Mouse (Mus musculus) hindbrain, embryonic 14.5 days (tissue): ENCODE results near the gene Psap. TPM values are rescaled to one million over a fixed set of nuclear protein-coding genes. Genes with fewer than 3 reads are reported as not detected.

Experiments
- ATAC-seq: fragments of 200-750 bp; cut with Nextera tagmentation; 2 replicates; pipeline ENCODE4 v1.8.0; 2017; ENCODE audit warnings: moderate number of reproducible peaks, mild to moderate bottlenecking, moderate TSS enrichment, moderate library complexity; ENCODE audit not compliant: low FRiP score
- DNase-seq: peaks from one replicate; pipeline ENCODE4 v3.0.0-alpha.2; 2015; ENCODE audit warnings: low spot score
- H3K27ac ChIP-seq: fragments of 300-500 bp; sonication (generic); 2 replicates; pipeline ENCODE4 v1.5.1; 2014; ENCODE audit warnings: mild to moderate bottlenecking, moderate library complexity
- H3K27me3 ChIP-seq: fragments of 300-500 bp; sonication (generic); 2 replicates; pipeline ENCODE4 v1.6.1; 2014; ENCODE audit warnings: mild to moderate bottlenecking, low read length, mixed read lengths; ENCODE audit not compliant: control insufficient read depth, insufficient read depth
- H3K36me3 ChIP-seq: fragments of 300-500 bp; sonication (generic); replicated peaks from 2 replicates; pipeline ENCODE4 v1.6.1; 2014; ENCODE audit not compliant: control insufficient read depth, insufficient read depth
- H3K4me1 ChIP-seq: fragments of 300-500 bp; sonication (generic); replicated peaks from 2 replicates; pipeline ENCODE4 v1.6.1; 2014; ENCODE audit warnings: antibody characterized with exemption, low read length, mixed read lengths; ENCODE audit not compliant: control insufficient read depth, insufficient read depth
- H3K4me2 ChIP-seq: fragments of 300-500 bp; sonication (generic); replicated peaks from 2 replicates; pipeline ENCODE4 v1.6.1; 2014; ENCODE audit warnings: mild to moderate bottlenecking, moderate library complexity
- H3K4me3 ChIP-seq: fragments of 300-500 bp; sonication (generic); replicated peaks from 2 replicates; pipeline ENCODE4 v1.5.1; 2014; ENCODE audit warnings: mild to moderate bottlenecking, low read length
- H3K9ac ChIP-seq: fragments of 300-500 bp; sonication (generic); 2 replicates; pipeline ENCODE4 v1.6.1; 2014
- H3K9me3 ChIP-seq: fragments of 300-500 bp; sonication (generic); 2 replicates; pipeline ENCODE4 v1.6.1; 2016; ENCODE audit warnings: low read length; ENCODE audit not compliant: control insufficient read depth
- WGBS: fragments of 180-500 bp; shearing (Covaris S2); extraction: QIAGEN DNeasy Blood & Tissue Kit; methylation state at CpG from one replicate; pipeline ENCODE4 v1.1.7; 2014; 5-methylcytosine and 5-hydroxymethylcytosine counted together
- polyA plus RNA-seq: library from polyadenylated mRNA; unstranded; fragments of >200 nt; fragmentation: Nextera tagmentation; extraction: Ambion mirVana; gene quantifications from 2 replicates; pipeline ENCODE4 v1.2.1, GENCODE M21; 2014

Psap gene
- polyA plus RNA-seq, 1 experiment from 2014 or later: 147 TPM

DNA sequence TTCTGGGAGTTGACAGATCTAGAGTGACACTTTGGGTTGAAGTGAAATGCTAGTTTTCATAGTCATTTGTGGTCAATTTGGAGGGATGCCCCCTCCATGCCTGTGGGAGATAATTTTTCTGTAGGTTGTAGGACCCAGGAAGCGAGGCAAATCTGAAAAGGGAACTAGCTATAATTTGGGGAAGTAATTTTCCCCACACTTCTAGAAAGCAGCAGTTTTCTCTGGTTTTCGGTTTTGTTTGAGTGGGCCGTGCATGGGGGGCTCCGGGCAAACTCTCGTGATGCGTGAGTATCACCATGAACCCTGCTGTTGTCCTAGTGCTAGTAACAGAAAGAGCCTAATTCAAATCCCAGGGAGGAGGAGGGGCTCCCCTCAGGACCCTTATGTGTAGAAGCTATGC, 6.8 kb downstream of the Psap start:
- 57% methylated on average over 6 of the region's 6 CpGs for whole genome bisulfite sequencing
- DNase-seq (no peak), ATAC-seq (no peak)
- Histone ChIP-seq H3K9ac (peak overlapping the region; percentile 44), H3K36me3 (no peaks in the 10 kb centered on the region), H3K9me3 (no peaks in the 10 kb centered on the region), H3K4me2 (peak overlapping the region; percentile 51), H3K4me1 (peaks cover 74% of the 10 kb centered on the region), H3K27me3 (no peaks in the 10 kb centered on the region), H3K27ac (peak overlapping the region; percentile 88), H3K4me3 (no peak overlapping the region; the same call in 1 of the 2 replicates)

DNA sequence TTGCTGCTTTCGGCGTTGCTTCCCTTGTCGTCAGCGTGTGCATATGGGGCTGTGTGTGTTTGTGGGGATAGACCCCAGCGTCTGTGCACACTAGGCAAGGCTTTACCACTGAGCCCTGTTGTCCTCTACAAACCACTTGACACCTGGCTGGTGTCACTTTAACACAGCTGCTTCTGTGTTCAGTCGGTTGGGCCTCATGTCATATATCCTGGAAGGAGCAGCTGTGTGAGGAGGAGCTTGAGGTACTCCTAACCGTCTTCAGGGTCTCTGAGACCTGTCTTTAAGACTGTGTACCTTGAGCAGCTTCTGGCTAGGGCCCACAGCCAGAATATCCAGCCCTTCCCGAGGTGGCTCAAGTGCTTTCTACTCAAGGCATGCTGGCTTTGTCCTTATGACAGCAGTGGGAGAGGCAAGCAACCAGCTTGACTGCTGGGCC, 7.3 kb downstream of the Psap start:
- peak overlapping the region; percentile 44 for H3K9ac ChIP-seq
- WGBS: 33% methylated on average over 8 of the region's 8 CpGs

DNA sequence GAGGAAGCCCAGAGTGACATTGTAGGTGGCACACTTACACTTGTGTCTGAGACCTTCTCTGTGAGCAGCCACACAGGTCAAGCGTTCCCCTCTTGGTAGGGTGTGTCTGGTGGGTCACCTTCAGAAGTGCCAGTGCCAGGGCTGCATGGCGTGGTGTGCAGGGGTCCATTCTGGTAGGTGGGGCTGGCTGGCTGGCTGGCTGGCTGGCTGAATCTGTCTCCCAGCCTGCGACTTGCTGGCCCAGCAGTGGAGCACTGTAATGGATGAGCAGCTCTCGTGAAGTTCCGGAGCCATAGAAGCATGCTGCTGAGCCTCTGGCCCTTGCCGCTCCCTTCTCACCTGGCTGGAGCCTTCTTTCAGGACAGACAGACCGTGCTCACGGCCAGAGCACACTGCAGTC, 7.8 kb downstream of the Psap start:
- H3K9me3 ChIP-seq: no peaks in the 10 kb centered on the region
- H3K9ac ChIP-seq: peak overlapping the region; percentile 44
- WGBS: 31% methylated on average over 8 of the region's 8 CpGs
- peak overlapping the region; percentile 18 for H3K4me3 ChIP-seq
- H3K4me1 ChIP-seq: peaks cover 69% of the 10 kb centered on the region
- H3K27ac ChIP-seq: peak overlapping the region; percentile 88
- H3K36me3 ChIP-seq: no peaks in the 10 kb centered on the region
- ATAC-seq (peak; percentile 49), DNase-seq (no peak)
- no peaks in the 10 kb centered on the region for H3K27me3 ChIP-seq
- peak overlapping the region; percentile 51 for H3K4me2 ChIP-seq

More for the DNA sequence above, 7.3 kb downstream of the Psap start:
- no peaks in the 10 kb centered on the region for H3K9me3 ChIP-seq
- DNase-seq: no peak
- H3K4me1 ChIP-seq: peaks cover 70% of the 10 kb centered on the region
- ATAC-seq: peak; percentile 21; the same call in 1 of the 2 replicates
- H3K27me3 ChIP-seq: no peaks in the 10 kb centered on the region
- H3K27ac ChIP-seq: peak overlapping the region; percentile 88
- H3K4me3 ChIP-seq: no peak overlapping the region; the same call in 1 of the 2 replicates
- H3K36me3 ChIP-seq: no peaks in the 10 kb centered on the region
- peak overlapping the region; percentile 51 for H3K4me2 ChIP-seq

DNA sequence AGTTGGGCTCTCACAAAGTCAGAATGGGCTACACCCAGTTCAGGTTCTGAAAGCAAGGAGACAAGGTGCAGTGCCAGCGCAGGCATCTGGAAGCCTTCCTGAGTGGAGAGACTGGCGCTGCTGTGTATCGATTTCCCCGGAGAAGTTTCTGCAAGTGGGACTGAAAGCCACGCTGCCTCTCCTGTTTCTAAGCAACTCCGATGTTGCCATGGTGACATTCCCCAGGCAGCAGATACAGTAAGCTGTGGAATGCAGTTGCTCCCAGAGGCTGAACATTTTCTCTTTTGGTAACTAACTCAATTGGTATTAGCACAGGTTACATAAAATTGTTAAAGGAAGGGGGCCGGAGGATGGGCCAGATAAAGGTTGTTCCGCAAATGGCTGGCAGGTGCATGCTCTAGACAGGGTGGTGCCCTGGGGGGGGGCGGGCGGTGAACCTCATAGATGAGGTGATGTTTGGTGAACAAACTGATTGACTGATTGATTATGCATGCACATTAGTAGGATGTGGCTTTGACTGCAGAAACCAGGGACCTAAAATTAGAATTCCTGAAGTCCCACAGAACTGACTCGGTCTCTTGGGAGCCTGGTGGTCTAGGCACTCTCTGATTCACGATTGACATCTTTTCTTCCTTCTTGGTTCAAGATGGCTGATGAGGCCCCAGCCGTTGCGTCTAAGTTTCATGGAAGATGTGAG, 8.4 kb downstream of the Psap start:
- peak; percentile 74 for ATAC-seq
- peak overlapping the region; percentile 51 for H3K4me2 ChIP-seq
- no peaks in the 10 kb centered on the region for H3K36me3 ChIP-seq
- no peaks in the 10 kb centered on the region for H3K9me3 ChIP-seq
- WGBS: 16% methylated on average over 14 of the region's 14 CpGs
- H3K4me1 ChIP-seq: peaks cover 66% of the 10 kb centered on the region
- H3K27me3 ChIP-seq: no peaks in the 10 kb centered on the region
- peak overlapping the region; percentile 18 for H3K4me3 ChIP-seq
- peak; percentile 87 for DNase-seq
- peak overlapping the region; percentile 44; the same call in 1 of the 2 replicates for H3K9ac ChIP-seq
- H3K27ac ChIP-seq: peak overlapping the region; percentile 88

DNA sequence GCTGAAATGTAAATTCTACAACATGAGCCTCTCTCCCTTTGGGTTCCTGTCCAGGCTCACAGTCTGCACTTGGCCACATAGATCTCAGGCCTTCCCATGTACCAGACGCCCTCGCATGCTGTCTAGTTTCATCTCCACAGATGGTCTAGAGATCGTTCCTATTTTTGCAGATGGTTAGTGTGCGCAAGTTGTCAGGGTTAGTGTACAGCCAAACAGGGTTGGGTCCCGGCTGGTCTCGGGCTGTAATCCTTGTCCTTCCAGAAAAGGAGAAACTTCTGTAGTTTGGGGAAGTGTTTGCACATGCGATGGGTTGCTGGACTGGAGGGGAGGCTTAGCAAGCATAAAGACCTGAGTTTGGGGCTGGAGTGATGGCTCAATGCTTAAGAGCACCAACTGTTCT, 9.1 kb downstream of the Psap start:
- Histone ChIP-seq H3K4me1 (peaks cover 59% of the 10 kb centered on the region), H3K9me3 (no peaks in the 10 kb centered on the region), H3K4me2 (peak overlapping the region; percentile 51; the same call in 1 of the 2 replicates), H3K4me3 (no peak overlapping the region), H3K27me3 (no peaks in the 10 kb centered on the region), H3K27ac (peak overlapping the region; percentile 88), H3K9ac (no peak overlapping the region), H3K36me3 (no peaks in the 10 kb centered on the region)
- ATAC-seq (no peak), DNase-seq (no peak)
- 91% methylated on average over 7 of the region's 7 CpGs for WGBS

DNA sequence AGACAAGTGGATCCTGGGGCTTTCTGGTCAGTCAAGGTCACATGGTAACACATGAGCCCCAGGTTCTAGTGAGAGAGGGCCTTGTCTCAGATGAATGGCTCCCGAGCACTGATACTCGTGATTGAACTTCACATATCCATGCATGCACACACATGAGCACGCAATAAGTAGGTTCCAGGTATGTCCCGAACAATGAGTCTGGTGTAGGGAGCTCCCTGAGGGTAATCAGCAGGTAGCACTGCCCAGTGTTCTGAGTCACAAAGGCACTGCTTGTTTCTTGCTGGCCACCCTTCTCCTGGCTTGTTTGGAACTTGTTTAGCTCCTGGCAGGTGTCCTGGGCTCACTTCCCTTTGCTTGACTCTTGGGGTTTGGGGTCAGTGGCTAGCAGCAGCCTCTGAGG, 9.7 kb downstream of the Psap start:
- peaks cover 2% of the 10 kb centered on the region; the same call in 1 of the 2 replicates for H3K36me3 ChIP-seq
- no peak overlapping the region for H3K27ac ChIP-seq
- H3K4me1 ChIP-seq: peaks cover 55% of the 10 kb centered on the region
- ATAC-seq (no peak), DNase-seq (no peak)
- no peaks in the 10 kb centered on the region for H3K27me3 ChIP-seq
- H3K9me3 ChIP-seq: no peaks in the 10 kb centered on the region
- 87% methylated on average over 4 of the region's 4 CpGs for WGBS
- no peak overlapping the region for H3K9ac ChIP-seq
- H3K4me2 ChIP-seq: no peak overlapping the region
- no peak overlapping the region for H3K4me3 ChIP-seq

DNA sequence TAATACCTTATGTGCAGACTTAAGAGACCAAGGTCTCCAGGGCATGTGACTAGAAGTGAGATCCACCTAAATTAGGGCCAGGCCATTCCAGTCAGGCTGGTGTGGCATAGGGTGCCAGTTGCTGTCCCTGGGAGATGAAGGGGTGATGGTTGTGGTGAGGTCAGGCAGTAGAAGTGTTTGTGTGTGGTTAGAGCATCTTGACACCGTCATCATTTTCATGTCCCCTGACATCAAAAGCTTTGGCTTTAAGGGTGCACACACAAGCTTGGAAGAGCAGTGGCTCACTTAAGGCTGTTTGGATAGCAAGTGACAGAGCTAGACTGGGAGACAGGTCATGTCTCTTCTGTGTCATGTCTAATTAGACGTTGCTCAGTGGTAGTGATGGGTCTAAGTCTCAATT, 10.3 kb downstream of the Psap start:
- WGBS: 87% methylated on average over 2 of the region's 2 CpGs
- no peak for ATAC-seq
- no peak for DNase-seq
- Histone ChIP-seq H3K27me3 (no peaks in the 10 kb centered on the region), H3K27ac (no peak overlapping the region), H3K4me2 (no peak overlapping the region), H3K4me1 (peaks cover 49% of the 10 kb centered on the region), H3K9ac (no peak overlapping the region), H3K36me3 (peaks cover 7% of the 10 kb centered on the region), H3K9me3 (no peaks in the 10 kb centered on the region), H3K4me3 (no peak overlapping the region)

DNA sequence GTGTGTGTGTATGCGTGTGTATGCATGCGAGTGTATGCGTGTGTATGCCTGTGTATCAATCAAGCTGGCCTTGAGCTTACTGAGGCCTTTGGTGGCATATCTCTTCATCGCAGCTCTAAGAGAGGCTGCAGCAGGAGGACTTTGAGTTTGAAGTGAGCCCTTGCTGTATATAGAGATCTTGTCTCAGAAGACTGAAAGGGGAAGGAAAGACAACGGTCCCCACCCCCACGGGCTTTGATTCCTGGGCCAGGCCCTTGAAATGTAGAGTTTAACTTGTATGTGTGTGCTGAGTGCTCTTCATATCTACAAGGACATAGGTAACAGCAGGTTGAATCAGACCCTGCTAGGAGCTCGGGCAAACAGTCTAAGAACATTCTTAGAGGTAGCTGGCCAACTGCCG, 11.8 kb downstream of the Psap start:
- Histone ChIP-seq H3K27ac (no peak overlapping the region), H3K9ac (no peak overlapping the region), H3K9me3 (no peaks in the 10 kb centered on the region), H3K4me2 (no peak overlapping the region), H3K4me1 (peaks cover 36% of the 10 kb centered on the region), H3K4me3 (no peak overlapping the region), H3K36me3 (peaks cover 22% of the 10 kb centered on the region), H3K27me3 (no peaks in the 10 kb centered on the region)
- WGBS: 89% methylated on average over 8 of the region's 8 CpGs
- ATAC-seq (no peak), DNase-seq (no peak)

DNA sequence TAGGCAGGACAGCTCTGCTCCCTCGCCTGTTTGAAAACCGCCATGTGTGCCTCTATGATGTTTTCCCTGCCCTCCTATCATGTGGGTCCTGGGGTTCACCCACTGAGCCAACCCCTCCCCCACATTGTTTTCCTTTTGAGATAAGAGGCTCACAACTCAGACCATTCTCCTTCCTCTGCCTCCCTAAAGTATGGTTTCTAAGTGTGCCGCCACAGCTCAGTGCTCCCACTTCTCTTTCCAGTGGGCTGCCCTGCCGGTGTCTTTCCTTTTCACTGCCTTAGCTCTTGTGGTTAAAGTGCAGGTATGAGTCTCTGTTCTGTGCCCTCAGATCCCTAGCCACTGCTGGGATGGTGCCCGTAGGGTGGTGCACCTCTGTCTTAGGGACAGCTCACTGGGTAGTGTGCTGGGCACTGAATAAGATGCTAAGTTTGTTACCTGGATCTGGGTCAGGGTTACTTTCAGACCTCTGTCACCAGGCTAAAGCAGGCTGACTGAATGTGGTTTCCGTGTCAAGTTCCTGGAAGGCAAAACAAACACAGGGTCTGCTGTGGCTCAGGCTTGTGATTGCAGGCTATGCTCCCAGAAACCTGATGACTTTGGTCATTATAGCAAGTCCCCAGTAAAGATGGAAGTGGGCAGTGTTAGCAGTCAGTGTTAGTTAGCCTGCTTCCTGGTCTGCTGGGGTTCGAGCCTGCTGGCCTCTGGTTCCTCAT, 12.8 kb downstream of the Psap start:
- Histone ChIP-seq H3K36me3 (peaks cover 32% of the 10 kb centered on the region), H3K27ac (no peak overlapping the region), H3K9me3 (no peaks in the 10 kb centered on the region), H3K4me2 (no peak overlapping the region), H3K4me1 (peaks cover 26% of the 10 kb centered on the region), H3K27me3 (no peaks in the 10 kb centered on the region), H3K4me3 (no peak overlapping the region), H3K9ac (no peak overlapping the region)
- 68% methylated on average over 7 of the region's 7 CpGs for WGBS
- DNase-seq (no peak), ATAC-seq (no peak)
